Comparison of ENCODE assay signal across 8 mouse cellular contexts in the genomic region with DNA sequence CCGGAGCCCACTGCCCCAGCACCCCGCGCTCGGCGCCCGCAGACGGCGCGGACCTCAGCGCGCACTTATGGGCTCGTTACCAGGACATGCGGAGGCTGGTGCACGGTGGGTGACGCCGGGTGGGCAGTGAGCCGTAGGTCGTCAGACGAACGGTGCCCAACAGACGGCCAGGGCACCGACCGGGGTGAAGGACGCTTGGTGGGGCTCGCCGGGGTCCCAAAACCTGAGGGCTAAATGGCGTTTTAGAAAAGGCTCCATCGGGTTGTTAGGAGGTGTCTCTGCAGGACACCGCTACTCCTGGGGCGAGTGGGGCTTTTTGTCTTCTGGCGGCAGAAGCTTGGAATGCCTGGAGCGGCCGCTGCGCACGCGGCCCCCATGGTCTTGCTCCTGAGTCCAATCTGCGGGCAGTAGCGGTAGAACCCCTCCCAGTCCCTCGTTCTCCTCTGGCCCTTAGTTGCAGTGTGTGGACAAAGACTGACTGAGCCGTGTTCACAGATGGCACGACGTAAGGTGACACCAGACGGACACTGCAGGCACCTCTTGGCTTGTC. TPM values are rescaled to one million over a fixed set of nuclear protein-coding genes. Genes with fewer than 3 reads are reported as not detected.
A peak's percentile ranks its signal among the peaks of the same experiment; 100 is the strongest.
DNase-seq lines count a peak whose midpoint lies in the region; ATAC-seq and TF ChIP-seq lines count a peak whose summit lies in the region.

No protein-coding gene starts in this region.

- under 1% methylated on average over 43 of the region's 43 CpGs for WGBS in lung, embryonic 16.5 days
- under 1% methylated on average over 38 of the region's 43 CpGs for WGBS in hindbrain, embryonic 13.5 days
- under 1% methylated on average over 43 of the region's 43 CpGs for WGBS in liver, postnatal 0 days (ENCODE audit: insufficient replicate concordance)
- WGBS in stomach, postnatal 0 days = under 1% methylated on average over 39 of the region's 43 CpGs

- no peak for DNase-seq in lung, postnatal 14 days
- peak; percentile 46 for DNase-seq in liver, postnatal 0 days
- peak; percentile 41 for DNase-seq in stomach, postnatal 0 days (ENCODE audit: low spot score)
- DNase-seq in left cerebral cortex, adult 18-20 months (ENCODE audit: low spot score in 2 of 2) = no peak
- DNase-seq in thymus, postnatal 4 days = no peak

- H3K9me3 ChIP-seq in lung, embryonic 16.5 days (ENCODE audit: control insufficient read depth, low read length) = no peaks in the 10 kb centered on the region
- H3K9me3 ChIP-seq in hindbrain, embryonic 13.5 days = no peaks in the 10 kb centered on the region
- no peaks in the 10 kb centered on the region for H3K9me3 ChIP-seq in liver, postnatal 0 days (ENCODE audit: low read length)
- no peaks in the 10 kb centered on the region for H3K9me3 ChIP-seq in stomach, postnatal 0 days (ENCODE audit: control insufficient read depth, low read length)

- no peak for TF ChIP-seq POLR2A in cortical plate, adult 2 months (IDR thresholded peaks at IDR 0.05; ENCODE audit: extremely low read depth, insufficient read depth, low read length)

- no peaks in the 10 kb centered on the region for H3K27me3 ChIP-seq in lung, embryonic 16.5 days (ENCODE audit: control insufficient read depth, insufficient read depth, low read depth, low read length)
- H3K27me3 ChIP-seq in hindbrain, embryonic 13.5 days = no peaks in the 10 kb centered on the region
- no peaks in the 10 kb centered on the region for H3K27me3 ChIP-seq in liver, postnatal 0 days (ENCODE audit: insufficient read depth, low read length)
- no peaks in the 10 kb centered on the region for H3K27me3 ChIP-seq in stomach, postnatal 0 days (ENCODE audit: control insufficient read depth, insufficient read depth, low read length)

- peak overlapping the region; percentile 94 for H3K4me3 ChIP-seq in lung, embryonic 16.5 days (ENCODE audit: low read length)
- peak overlapping the region; percentile 8; the same call in 1 of the 2 replicates for H3K4me3 ChIP-seq in cortical plate, adult 2 months (ENCODE audit: insufficient read depth, low read length)
- peak overlapping the region; percentile 87 for H3K4me3 ChIP-seq in hindbrain, embryonic 13.5 days
- H3K4me3 ChIP-seq in liver, postnatal 0 days (ENCODE audit: low read depth, low read length) = peak overlapping the region; percentile 64
- peak overlapping the region; percentile 65 for H3K4me3 ChIP-seq in stomach, postnatal 0 days (ENCODE audit: low read depth, low read length)

- peak overlapping the region; percentile 91 for H3K4me2 ChIP-seq in lung, embryonic 16.5 days (ENCODE audit: low read depth, low read length)
- peak overlapping the region; percentile 75 for H3K4me2 ChIP-seq in hindbrain, embryonic 13.5 days
- peak overlapping the region; percentile 87 for H3K4me2 ChIP-seq in liver, postnatal 0 days (ENCODE audit: low read depth, low read length)
- H3K4me2 ChIP-seq in stomach, postnatal 0 days (replicated peaks; ENCODE audit: low read depth) = peak overlapping the region; percentile 87

- H3K4me1 ChIP-seq in lung, embryonic 16.5 days (replicated peaks; ENCODE audit: control insufficient read depth, insufficient read depth, low read length) = peaks cover 46% of the 10 kb centered on the region
- peaks cover 2% of the 10 kb centered on the region for H3K4me1 ChIP-seq in cortical plate, adult 2 months (ENCODE audit: control insufficient read depth, insufficient read depth, low read length)
- peaks cover 62% of the 10 kb centered on the region for H3K4me1 ChIP-seq in hindbrain, embryonic 13.5 days (replicated peaks)
- peaks cover 50% of the 10 kb centered on the region for H3K4me1 ChIP-seq in liver, postnatal 0 days (ENCODE audit: insufficient read depth)
- H3K4me1 ChIP-seq in stomach, postnatal 0 days (replicated peaks; ENCODE audit: control insufficient read depth, insufficient read depth) = peaks cover 10% of the 10 kb centered on the region

- peak overlapping the region; percentile 93 for H3K9ac ChIP-seq in lung, embryonic 16.5 days (ENCODE audit: low read length)
- peak overlapping the region; percentile 92 for H3K9ac ChIP-seq in hindbrain, embryonic 13.5 days
- peak overlapping the region; percentile 82 for H3K9ac ChIP-seq in liver, postnatal 0 days (replicated peaks)
- H3K9ac ChIP-seq in stomach, postnatal 0 days (ENCODE audit: low read length) = peak overlapping the region; percentile 74

- no peak for TF ChIP-seq EP300 in liver, postnatal 0 days (IDR thresholded peaks at IDR 0.05; ENCODE audit: low read depth)
- no peak for TF ChIP-seq EP300 in stomach, postnatal 0 days (optimal IDR thresholded peaks at IDR 0.05)

- no peak for TF ChIP-seq CTCF in cortical plate, adult 2 months (IDR thresholded peaks at IDR 0.05; ENCODE audit: extremely low read depth, insufficient read depth, low read length)
- TF ChIP-seq CTCF in liver, postnatal 0 days (IDR thresholded peaks at IDR 0.05; ENCODE audit: low read depth) = no peak
- no peak for TF ChIP-seq CTCF in stomach, postnatal 0 days (IDR thresholded peaks at IDR 0.05; ENCODE audit: low read depth)

- peak; percentile 1; the same call in 1 of the 2 replicates for ATAC-seq in lung, embryonic 16.5 days (ENCODE audit: low read depth)
- ATAC-seq in hindbrain, embryonic 13.5 days (ENCODE audit: low FRiP score) = no peak; the same call in 1 of the 2 replicates
- peak; percentile 1 for ATAC-seq in liver, postnatal 0 days
- no peak for ATAC-seq in stomach, postnatal 0 days (ENCODE audit: low FRiP score, low TSS enrichment)

- peaks cover 17% of the 10 kb centered on the region for H3K36me3 ChIP-seq in lung, embryonic 16.5 days (ENCODE audit: control insufficient read depth, insufficient read depth, low read length)
- H3K36me3 ChIP-seq in hindbrain, embryonic 13.5 days = peaks cover 19% of the 10 kb centered on the region
- H3K36me3 ChIP-seq in liver, postnatal 0 days (replicated peaks; ENCODE audit: insufficient read depth, low read length) = peaks cover 12% of the 10 kb centered on the region; the same call in 1 of the 2 replicates
- peaks cover 6% of the 10 kb centered on the region for H3K36me3 ChIP-seq in stomach, postnatal 0 days (ENCODE audit: control insufficient read depth, insufficient read depth, low read length)

- peak overlapping the region; percentile 93 for H3K27ac ChIP-seq in lung, embryonic 16.5 days (ENCODE audit: low read length)
- H3K27ac ChIP-seq in cortical plate, adult 2 months (ENCODE audit: insufficient read depth, low read length) = no peak overlapping the region
- peak overlapping the region; percentile 90 for H3K27ac ChIP-seq in hindbrain, embryonic 13.5 days
- peak overlapping the region; percentile 35; the same call in 1 of the 2 replicates for H3K27ac ChIP-seq in liver, postnatal 0 days (ENCODE audit: low read depth)
- H3K27ac ChIP-seq in stomach, postnatal 0 days (replicated peaks) = peak overlapping the region; percentile 71

RNA-seq across cellular contexts. Expression of a gene that starts 0.5 kb away (rescaled TPM):
- polyA plus RNA-seq in lung, embryonic 16.5 days (2015; fragmentation: Nextera tagmentation; extraction: Ambion mirVana) = 379 and 414 TPM in 2 replicates
- 12.8 and 13.0 TPM in 2 replicates for polyA plus RNA-seq in cortical plate, adult 2 months (2012; rRNA removed)
- 273 and 282 TPM in 2 replicates for polyA plus RNA-seq in hindbrain, embryonic 13.5 days (2015; fragmentation: Nextera tagmentation; extraction: Ambion mirVana)
- polyA plus RNA-seq in liver, postnatal 0 days (2015; fragmentation: Nextera tagmentation; extraction: Ambion mirVana) = 45.3 and 48.5 TPM in 2 replicates
- polyA plus RNA-seq in stomach, postnatal 0 days (2015; fragmentation: Nextera tagmentation; extraction: Ambion mirVana) = 61.0 and 65.3 TPM in 2 replicates
- 1 to 10 TPM; 1.9 to 4.6 TPM for total RNA-seq in left cerebral cortex, adult 18-20 months (2021)

RNA-seq across cellular contexts. Expression of a gene that starts 2.6 kb away (rescaled TPM):
- polyA plus RNA-seq in lung, embryonic 16.5 days (2015; fragmentation: Nextera tagmentation; extraction: Ambion mirVana) = 79.4 and 82.2 TPM in 2 replicates
- polyA plus RNA-seq in cortical plate, adult 2 months (2012; rRNA removed) = 26.7 and 28.4 TPM in 2 replicates
- 83.1 and 83.2 TPM in 2 replicates for polyA plus RNA-seq in hindbrain, embryonic 13.5 days (2015; fragmentation: Nextera tagmentation; extraction: Ambion mirVana)
- polyA plus RNA-seq in liver, postnatal 0 days (2015; fragmentation: Nextera tagmentation; extraction: Ambion mirVana) = 76.1 and 79.2 TPM in 2 replicates
- 99.3 and 108 TPM in 2 replicates for polyA plus RNA-seq in stomach, postnatal 0 days (2015; fragmentation: Nextera tagmentation; extraction: Ambion mirVana)
- 10 to 100 TPM; 22.8 to 29.7 TPM for total RNA-seq in left cerebral cortex, adult 18-20 months (2021)

RNA-seq across cellular contexts. Expression of a gene that starts 37.1 kb away (rescaled TPM):
- 48.9 and 52.1 TPM in 2 replicates for polyA plus RNA-seq in lung, embryonic 16.5 days (2015; fragmentation: Nextera tagmentation; extraction: Ambion mirVana)
- 17.0 and 17.6 TPM in 2 replicates for polyA plus RNA-seq in cortical plate, adult 2 months (2012; rRNA removed)
- polyA plus RNA-seq in hindbrain, embryonic 13.5 days (2015; fragmentation: Nextera tagmentation; extraction: Ambion mirVana) = 24.8 and 25.2 TPM in 2 replicates
- polyA plus RNA-seq in liver, postnatal 0 days (2015; fragmentation: Nextera tagmentation; extraction: Ambion mirVana) = 34.7 and 42.5 TPM in 2 replicates
- polyA plus RNA-seq in stomach, postnatal 0 days (2015; fragmentation: Nextera tagmentation; extraction: Ambion mirVana) = 23.7 and 23.9 TPM in 2 replicates
- total RNA-seq in left cerebral cortex, adult 18-20 months (2021) = 10 to 100 TPM; 22.3 to 25.0 TPM

Comparison
In these comparisons a context has a peak if more than half of its experiments do, and no peak if none do; other contexts are left out.
1. ATAC-seq: peak in lung, embryonic 16.5 days (single experiment) and liver, postnatal 0 days (single experiment); none in hindbrain, embryonic 13.5 days (single experiment) and stomach, postnatal 0 days (single experiment).
2. H3K4me3 ChIP-seq: peak in every context shown above with its lines; median percentile 94 in lung, embryonic 16.5 days; 87 in hindbrain, embryonic 13.5 days; 65 in stomach, postnatal 0 days; 64 in liver, postnatal 0 days; 8 in cortical plate, adult 2 months.
3. DNase-seq: peak in liver, postnatal 0 days (single experiment) and stomach, postnatal 0 days (single experiment); none in lung, postnatal 14 days (single experiment), left cerebral cortex, adult 18-20 months (0 of 2) and thymus, postnatal 4 days (single experiment).
4. Peak in every context shown above with its lines, with median percentiles within 50 percentile points of each other: H3K4me2 ChIP-seq and H3K9ac ChIP-seq.